Mouse (Mus musculus) adrenal gland, postnatal 10 days (tissue): ENCODE data around the gene Soat2. TPM values are rescaled to one million over a fixed set of nuclear protein-coding genes. Genes with fewer than 3 reads are reported as not detected.

ENCODE experiments used
- DNase-seq: peaks from one replicate; pipeline ENCODE4 v3.0.0; 2021; ENCODE audit warnings: mixed read lengths
- total RNA-seq, 2 experiments: library from RNA; stranded (reverse); gene quantifications; 2 replicates each; pipeline ENCODE4 v1.2.3; 2021

Gene Soat2
- total RNA-seq, 2 experiments from 2014 or later, result 4.9 to 8.1 TPM

DNA sequence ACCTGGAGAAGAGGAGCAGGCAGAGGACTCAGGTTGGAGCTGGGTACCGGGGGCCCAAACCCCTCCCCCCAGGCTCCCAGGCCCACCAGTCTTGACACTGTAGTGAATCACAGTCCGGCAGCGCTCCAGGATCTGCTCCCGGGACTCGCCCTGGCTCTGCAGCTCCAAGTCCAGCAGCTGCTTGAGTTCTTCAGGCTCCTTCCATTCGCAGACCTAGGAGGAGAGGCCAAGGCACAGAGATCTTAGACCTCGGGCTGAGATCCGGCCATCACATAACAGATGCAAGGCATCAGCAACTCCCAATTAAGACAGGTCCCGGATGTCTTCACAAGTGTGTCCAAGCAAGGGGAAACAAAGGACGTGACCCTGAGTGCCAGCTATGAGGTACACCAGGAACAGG is 37.8 kb downstream of the Soat2 start:
- no peak for DNase-seq

DNA sequence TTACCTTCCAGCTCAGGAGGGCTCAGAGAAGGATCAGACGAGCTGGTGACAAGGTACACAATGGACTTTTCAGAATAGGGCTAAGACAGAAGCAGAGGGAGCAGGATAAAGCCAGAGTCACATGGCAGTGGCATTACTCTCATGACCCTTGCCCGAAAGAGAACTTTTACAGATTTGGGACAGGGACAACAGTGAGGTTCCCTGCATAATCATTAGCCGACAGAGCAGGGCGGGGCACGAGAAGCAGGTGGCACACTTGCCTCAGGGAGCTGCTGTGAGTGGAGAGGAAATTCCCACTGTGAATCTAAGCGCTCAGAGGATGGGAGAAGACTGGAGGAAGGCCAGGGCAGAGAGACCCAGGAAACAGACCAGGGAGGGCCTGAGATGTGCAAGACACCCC is 38.6 kb downstream of the Soat2 start:
- no peak for DNase-seq

DNA sequence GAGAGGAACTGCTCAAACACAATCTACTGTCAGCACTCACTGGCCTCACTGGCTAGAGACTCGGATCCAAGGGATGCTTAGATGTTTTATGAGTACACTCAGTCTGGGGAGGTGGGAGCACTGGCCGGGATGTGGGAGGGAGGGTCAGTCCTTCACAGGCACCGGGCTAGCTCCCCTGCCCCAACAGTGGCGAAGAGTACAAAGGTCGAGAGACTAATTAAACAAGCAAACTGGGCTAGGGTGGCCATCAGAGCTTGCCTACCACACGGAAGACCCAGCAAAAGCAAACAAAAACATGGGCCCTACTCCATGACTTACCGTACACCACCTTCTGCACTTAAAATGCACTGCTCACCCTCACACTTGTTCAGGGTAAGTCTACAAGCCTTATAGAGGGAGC is 41.4 kb downstream of the Soat2 start:
- no peak for DNase-seq

DNA sequence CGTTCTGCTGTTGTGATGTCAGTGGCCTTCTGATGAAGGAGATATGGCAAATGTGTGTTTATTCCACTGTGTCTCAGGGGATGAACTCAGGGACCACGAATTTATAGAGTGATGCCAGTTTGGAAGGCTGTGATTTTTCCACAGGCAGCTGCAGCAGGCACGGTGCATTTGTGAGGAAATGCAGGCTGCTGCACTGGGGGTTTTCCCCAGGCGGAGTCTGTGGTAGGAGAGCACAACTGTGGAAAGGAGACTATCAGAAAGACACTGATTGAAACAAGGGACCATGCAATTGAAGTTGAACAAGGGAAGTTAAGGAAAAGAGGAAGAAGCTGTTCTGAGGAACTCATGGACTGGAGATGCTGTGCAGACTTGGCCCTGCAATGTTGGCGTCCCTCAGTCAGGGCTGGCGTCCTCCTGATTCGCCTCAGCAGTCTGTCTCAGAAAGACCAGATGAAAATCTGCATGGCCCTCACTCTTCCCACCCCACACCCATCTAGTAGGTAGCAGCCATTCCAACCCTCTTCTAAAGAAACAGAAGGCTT is 42.0 kb downstream of the Soat2 start:
- no peak for DNase-seq

DNA sequence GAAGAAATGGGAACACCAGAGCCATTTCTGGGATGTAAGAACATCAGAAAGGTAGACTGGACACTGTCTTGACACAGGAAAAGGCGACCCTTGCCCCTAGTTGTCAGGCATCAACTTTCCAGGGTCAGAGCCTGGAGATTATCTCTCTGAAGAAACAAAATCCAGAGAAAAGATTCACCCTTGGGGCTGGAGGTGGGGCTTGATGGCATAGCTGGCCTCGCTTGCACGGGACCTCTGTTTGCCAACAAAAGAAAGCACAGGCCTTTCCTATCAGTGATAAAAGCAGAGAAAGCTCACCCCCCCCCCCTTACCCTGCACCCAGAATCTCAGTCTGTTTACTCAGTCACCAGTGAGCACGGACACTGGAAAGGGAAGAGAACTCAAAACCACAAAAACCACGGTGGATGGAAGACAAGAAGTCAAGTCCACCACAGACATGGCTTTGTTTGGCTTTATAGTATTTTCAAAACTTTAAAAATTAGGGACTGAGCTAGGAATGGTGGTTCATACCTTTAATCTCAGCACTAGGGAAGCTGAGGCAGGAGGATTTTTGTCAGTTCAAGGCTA is 42.6 kb downstream of the Soat2 start:
- no peak for DNase-seq

DNA sequence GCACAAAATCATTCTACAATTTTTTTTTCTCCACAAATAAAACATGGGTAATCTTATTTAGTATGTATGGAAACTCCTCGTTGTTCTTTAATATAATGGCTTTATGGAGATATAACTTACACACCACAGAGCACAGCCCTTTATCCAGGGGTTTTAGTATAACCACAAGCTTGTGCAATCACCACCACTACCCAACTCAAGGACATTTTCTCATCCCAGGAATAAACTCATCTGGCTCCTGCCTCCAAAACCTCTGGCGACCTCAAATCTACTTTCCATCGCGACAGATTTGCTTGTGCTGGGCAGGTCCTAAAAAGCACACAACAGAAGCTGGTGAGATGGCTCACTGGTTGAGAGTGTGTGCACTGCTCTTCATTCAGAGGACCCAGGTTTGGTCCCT is 43.3 kb downstream of the Soat2 start:
- no peak for DNase-seq

DNA sequence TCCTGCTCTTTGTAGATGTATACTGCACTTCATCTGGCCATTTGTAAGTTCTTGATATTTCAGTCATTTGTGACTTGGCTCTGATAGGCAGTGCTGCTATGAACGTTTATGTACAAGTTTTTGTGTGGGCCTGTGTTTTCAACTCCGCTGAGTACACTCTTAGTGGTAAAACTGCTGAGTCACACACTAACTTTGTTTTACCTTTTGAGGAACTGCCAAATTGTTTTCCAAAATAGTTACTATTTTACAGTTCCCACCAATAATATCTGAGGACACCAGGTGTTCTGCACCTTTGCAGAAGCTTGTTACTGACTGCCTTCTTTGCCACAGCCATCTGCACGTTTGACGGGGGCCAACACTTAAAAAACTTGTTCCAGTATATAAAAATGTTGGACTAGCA is 44.1 kb downstream of the Soat2 start:
- DNase-seq, result no peak

DNA sequence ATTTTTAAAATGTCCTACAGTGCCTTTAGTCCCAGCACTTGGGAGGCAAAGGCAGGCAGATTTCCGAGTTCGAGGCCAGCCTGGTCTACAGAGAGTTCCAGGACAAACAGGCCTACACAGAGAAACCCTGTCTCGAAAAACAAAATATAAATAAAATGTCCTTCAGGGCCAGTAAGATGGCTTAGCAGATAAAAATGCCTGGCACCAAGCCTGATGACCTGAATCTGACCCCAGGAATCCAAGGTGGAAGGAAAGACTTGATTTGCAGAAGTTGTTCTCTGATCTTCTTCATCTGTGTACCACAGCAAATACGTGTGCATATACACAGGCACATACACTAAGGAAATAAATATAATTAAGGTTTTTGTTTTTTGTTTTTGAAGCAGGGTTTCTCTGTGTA is 45.0 kb downstream of the Soat2 start:
- DNase-seq, result no peak

DNA sequence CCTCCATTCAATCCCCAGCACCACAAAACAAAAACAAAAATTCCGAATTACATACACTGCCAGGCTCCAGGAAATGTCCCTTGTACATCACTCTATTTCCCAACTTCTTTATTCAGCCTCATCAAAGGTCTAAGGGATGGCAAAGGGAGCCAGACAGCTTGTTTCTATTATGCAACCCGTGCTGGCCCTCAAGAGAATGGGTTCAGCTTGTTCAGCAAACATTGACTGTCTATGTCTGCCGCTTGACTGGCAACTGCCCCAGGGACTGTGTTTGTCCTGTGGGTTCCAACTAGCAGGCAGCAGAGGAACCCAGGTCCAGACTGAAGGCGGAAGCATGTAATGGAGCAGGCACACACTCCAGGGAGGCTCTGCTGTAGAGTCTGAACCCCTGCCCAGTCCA is 48.5 kb downstream of the Soat2 start:
- peak; percentile 54 for DNase-seq

DNA sequence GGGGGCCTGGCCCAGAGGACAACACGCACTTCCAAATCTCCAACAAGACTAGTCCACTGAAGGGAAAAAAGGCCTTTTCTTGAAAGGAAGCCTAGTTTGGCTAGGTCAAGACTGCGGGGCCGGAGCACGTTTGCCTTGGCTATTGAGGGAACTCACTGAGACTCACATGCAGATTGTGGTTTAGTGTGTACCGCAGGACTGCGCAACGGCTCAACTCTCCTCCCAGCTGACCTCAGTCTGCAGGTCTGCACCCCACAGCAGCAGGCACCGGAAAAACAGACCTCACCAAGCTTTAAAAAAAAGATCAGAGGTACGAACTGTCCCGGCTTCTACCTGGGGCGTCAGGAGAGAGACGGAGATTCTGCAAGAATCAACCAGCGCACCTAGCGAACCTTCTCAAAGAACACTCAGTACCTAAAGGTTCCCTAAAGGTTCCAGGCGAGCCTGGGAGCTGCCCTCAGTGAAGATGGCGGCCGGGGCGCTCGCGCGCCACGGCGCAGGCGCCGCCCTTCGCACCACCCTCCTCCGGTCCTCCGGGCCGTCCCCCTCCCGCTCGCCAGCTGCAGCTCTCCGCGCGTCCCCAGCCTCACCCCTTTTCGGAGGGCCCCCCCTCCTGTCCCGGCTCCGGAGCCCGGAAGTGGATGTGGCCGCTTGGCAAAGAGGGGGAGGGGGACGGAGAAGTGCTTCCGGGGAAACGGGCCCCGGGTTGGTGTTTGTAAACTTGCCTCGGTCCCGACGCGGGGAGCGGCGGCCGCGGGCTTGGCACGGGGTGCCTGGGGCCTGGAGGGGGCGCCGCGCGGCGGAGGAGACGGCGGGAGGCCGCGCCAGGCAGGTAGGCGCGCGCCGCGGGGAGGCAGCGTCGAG is 52.9 kb downstream of the Soat2 start, which contains the start of gene Zfp740:
Gene Zfp740, plus strand, starts transcription at position 279 of the 864 bp plus-strand sequence.
- DNase-seq, result peak; percentile 98

DNA sequence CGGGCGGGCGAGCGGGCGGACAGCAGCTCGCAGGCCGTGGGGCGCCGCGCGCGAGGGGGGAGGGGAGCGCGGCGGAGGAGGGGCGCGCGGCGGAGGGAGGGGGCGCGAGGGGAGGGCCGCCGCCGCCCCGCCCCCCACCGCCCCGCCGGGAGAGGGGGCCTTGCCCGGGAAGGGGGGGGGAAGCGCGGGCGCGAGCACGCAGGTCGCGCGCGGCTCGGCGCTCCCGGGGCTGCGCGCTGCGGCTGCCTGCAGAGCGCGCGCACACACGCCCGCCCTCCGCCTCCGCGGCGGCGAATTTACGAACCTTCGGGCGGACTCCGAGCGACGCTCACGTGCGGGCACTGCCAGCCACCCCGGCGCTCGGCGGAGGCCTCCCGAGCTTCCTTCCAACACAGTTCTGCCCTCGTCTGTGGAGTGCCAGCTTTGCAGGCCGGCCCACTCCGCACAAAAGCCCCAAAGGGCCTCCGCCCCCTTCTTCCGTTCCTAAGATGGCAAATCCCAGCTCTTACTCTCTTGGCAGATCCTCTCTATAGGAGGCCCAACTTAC is 53.6 kb downstream of the Soat2 start:
- peak; percentile 84 for DNase-seq

DNA sequence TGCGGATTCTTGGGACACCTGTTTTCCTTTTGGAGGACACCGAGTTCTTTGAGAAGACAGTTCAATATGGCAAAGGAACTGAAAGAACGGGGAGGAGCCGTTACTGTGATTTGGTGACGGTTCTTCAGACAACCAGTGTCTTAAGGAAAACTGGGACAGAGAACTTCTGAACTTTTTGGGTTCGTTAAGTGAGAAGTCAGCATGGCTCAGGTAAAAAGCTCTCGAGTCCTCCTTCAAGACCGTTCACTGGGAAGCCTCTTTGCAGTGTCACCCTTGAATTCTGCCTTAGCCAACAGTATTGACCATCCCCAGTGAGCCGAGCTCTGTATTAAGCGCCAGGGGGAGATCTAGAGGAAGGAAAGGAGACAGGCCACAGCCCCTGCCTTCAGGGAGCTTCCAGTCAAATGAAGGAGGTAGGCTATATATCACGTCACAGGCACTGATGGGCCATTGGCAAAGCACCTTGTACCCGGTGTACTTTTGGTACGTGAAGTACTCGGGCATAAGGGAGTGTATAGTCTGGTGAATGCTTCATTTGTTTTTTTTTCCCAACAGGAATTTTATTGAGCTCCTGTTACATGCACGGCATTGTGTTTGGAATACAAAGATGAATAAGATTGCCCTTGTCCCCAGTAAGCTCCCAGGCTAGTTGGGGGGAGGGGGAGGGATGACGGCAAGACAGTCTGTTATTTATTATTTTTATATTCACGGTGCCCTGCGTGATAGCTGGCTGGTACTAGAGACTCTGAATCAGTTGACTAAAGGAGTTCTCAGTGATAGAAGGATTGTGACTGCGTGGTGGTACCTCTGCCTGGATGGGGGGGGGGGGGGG is 54.6 kb downstream of the Soat2 start, which contains the start of gene Csad:
Gene Csad, minus strand, starts transcription at position 51 of the 832 bp plus-strand sequence.
- no peak for DNase-seq

DNA sequence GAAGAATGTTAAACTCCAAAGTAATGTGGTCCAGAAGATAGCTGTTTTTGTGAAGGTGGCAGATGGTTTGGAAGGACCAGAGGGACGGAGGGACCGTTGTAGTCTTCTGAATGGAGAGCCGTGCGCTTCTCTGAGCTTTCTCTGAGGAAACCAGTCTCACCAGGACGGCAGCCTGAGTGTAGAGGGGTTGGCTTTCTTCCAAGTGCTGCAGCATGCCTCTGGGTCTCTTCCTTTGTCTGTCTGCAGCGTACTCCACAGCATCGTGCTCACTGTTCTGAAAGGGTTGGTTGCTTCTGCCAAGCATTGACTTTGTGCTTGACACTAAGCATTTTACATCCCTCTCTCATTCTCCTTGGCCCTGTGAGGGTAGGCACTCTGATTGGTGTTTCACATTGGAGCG is 55.5 kb downstream of the Soat2 start:
- DNase-seq, result peak; percentile 45

DNA sequence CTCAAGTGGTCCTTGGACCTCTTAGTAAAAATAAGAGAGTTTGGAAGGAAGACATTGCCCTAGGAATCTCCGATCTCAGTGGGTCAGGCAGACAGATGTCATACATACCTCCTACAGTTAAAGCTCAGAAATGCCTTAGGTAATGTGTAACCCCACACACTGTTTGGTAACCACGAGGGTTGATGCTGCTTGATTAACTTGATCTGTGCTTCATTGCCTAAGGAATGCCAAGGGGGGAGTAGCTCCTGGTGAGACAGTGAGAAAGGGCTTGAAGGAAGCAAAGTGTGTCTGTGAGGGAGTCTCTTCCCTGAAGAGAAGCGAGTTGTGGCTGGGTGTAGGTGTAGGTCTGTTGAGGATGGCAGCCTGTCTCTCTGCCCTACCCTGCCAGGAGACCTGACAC is 57.0 kb downstream of the Soat2 start:
- no peak for DNase-seq

DNA sequence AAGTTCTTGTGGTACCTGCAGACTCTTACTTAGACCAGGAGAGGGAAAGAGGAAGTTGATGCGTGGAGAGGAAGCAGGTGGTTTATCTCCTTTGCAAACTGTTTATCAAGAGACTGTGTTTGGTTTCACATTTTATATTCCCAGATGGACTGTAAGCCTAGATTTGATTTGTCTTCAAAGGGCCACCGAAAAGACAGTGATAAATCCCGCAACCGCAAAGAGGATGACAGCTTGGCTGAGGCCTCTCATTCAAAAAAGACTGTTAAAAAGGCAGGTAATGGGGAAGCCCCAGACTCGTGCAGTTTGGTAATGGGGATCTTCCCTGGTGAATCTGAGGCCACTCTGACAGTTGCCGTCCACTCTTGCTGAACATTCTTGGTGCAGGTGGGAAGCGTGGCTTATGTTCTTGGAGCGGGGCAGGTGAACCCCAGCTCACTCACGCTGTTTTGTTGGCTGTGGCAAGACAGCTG is 57.8 kb downstream of the Soat2 start:
- DNase-seq, result no peak

DNA sequence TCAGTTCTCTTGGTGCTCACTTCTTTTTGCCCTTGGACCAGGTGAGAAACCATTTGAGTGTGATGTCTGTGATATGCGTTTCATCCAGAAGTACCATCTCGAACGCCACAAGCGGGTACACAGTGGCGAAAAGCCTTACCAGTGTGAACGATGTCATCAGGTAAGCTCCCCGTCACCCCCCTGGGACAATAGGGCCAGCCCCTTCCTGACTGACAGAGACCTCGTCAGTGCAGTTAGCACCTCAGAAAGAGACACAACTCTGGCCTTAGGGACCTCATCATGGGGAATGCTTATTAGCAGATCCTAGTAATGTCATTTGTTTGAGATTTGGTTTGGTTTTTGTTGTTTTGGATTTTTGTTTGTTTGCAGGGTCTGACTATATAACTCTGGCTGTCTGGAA is 58.8 kb downstream of the Soat2 start:
- DNase-seq, result no peak

DNA sequence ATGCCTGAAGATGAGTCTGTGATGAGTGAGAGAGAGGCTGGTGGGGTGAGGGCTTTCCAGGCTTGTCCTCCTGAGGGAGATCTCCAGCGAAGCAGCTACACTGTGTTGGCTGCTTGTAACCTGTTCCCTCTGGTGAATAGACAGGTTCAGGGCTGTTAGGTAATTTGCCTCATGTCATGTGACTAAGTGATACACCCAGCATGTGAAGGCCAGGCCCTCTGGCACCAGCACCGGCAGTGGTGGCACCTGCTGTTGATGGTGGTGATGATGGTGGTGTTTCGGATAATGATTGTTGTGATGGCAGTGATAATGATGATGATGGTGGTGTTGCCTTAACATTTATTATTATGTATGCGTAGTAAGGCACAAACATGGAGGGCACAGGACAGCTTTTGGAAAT is 60.5 kb downstream of the Soat2 start:
- no peak for DNase-seq

DNA sequence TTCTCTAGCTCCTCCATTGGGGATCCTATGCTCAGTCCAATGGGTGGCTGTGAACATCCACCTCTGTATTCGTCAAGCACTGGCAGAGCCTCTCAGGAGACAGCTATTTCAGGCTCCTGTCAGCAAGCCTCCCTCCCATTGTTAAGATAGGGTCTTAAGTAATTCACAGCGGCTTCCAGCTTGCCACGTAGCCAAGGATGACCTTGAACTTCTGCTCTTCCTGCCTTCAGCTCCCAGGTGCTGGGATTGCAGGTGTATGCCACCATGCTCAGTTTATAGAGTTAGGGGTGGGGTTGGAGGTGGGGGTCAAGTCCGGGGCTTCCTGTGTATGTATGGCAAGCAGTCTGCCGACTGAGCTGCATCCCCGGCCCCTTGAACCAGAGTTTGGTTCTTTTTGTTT is 61.6 kb downstream of the Soat2 start:
- no peak for DNase-seq
